Mouse (Mus musculus) midbrain, embryonic 12.5 days (tissue): Measurements from ENCODE around the gene Atxn7l1. TPM values are rescaled to one million over a fixed set of nuclear protein-coding genes. Genes with fewer than 3 reads are reported as not detected.

Source experiments
- ATAC-seq: fragments of 200-750 bp; cut with Nextera tagmentation; 2 replicates; pipeline ENCODE4 v1.8.0; 2017; ENCODE audit warnings: low read depth, moderate TSS enrichment, moderate library complexity; ENCODE audit not compliant: low FRiP score
- H3K27ac ChIP-seq: fragments of 300-500 bp; sonication (generic); replicated peaks from 2 replicates; pipeline ENCODE4 v1.5.1; 2016; ENCODE audit warnings: mild to moderate bottlenecking
- H3K27me3 ChIP-seq: fragments of 300-500 bp; sonication (generic); 2 replicates; pipeline ENCODE4 v1.6.1; 2016; ENCODE audit warnings: mild to moderate bottlenecking
- H3K36me3 ChIP-seq: fragments of 300-500 bp; sonication (generic); 2 replicates; pipeline ENCODE4 v1.6.1; 2016
- H3K4me1 ChIP-seq: fragments of 300-500 bp; sonication (generic); 2 replicates; pipeline ENCODE4 v1.6.1; 2016
- H3K4me2 ChIP-seq: fragments of 300-500 bp; sonication (generic); replicated peaks from 2 replicates; pipeline ENCODE4 v1.6.1; 2016; ENCODE audit warnings: mild to moderate bottlenecking, moderate library complexity
- H3K4me3 ChIP-seq: fragments of 300-500 bp; sonication (generic); 2 replicates; pipeline ENCODE4 v1.5.1; 2016; ENCODE audit warnings: mild to moderate bottlenecking
- H3K9ac ChIP-seq: fragments of 300-500 bp; sonication (generic); replicated peaks from 2 replicates; pipeline ENCODE4 v1.6.1; 2016; ENCODE audit warnings: mild to moderate bottlenecking, moderate library complexity
- H3K9me3 ChIP-seq: fragments of 300-500 bp; sonication (generic); 2 replicates; pipeline ENCODE4 v1.6.1; 2016; ENCODE audit warnings: mild to moderate bottlenecking
- WGBS: fragments of 180-500 bp; shearing (Covaris S2); methylation state at CpG from one replicate; pipeline ENCODE4 v1.1.7; 2016; 5-methylcytosine and 5-hydroxymethylcytosine counted together
- polyA plus RNA-seq: library from polyadenylated mRNA; unstranded; fragments of >200 nt; fragmentation: Nextera tagmentation; extraction: Ambion mirVana; gene quantifications from 2 replicates; pipeline ENCODE4 v1.2.1, GENCODE M21; 2016

Atxn7l1 gene
- polyA plus RNA-seq, 1 experiment from 2014 or later: 11.3 TPM

- no peaks in the 10 kb centered on the region for H3K27me3 ChIP-seq
- no peak for ATAC-seq
- no peak overlapping the region for H3K4me3 ChIP-seq
- WGBS: 92% methylated on average over 7 of the region's 7 CpGs
- no peak overlapping the region for H3K4me2 ChIP-seq
- H3K9ac ChIP-seq: no peak overlapping the region
- H3K4me1 ChIP-seq: peaks cover 42% of the 10 kb centered on the region
- H3K36me3 ChIP-seq: no peaks in the 10 kb centered on the region
- no peaks in the 10 kb centered on the region for H3K9me3 ChIP-seq
- H3K27ac ChIP-seq: no peak overlapping the region
Measured at GRCm38 (mm10) chr12:33219436-33219835, 71.9 kb downstream of the Atxn7l1 start.

GRCm38 (mm10) chr12:33220081-33220480 is 72.6 kb downstream of the Atxn7l1 start:
- H3K27me3 ChIP-seq: no peaks in the 10 kb centered on the region
- ATAC-seq: peak; percentile 4; the same call in 1 of the 2 replicates

GRCm38 (mm10) chr12:33220509-33221051 is 73.1 kb downstream of the Atxn7l1 start:
- ATAC-seq: peak; percentile 52
- H3K4me2 ChIP-seq: no peak overlapping the region
- H3K9ac ChIP-seq: no peak overlapping the region
- WGBS: 63% methylated on average over 11 of the region's 11 CpGs
- H3K4me3 ChIP-seq: no peak overlapping the region
- no peaks in the 10 kb centered on the region for H3K36me3 ChIP-seq
- H3K9me3 ChIP-seq: no peaks in the 10 kb centered on the region
- H3K27me3 ChIP-seq: no peaks in the 10 kb centered on the region
- H3K27ac ChIP-seq: peak overlapping the region; percentile 72
- H3K4me1 ChIP-seq: peaks cover 52% of the 10 kb centered on the region

More at GRCm38 (mm10) chr12:33220081-33220480, 72.6 kb downstream of the Atxn7l1 start:
- no peaks in the 10 kb centered on the region for H3K9me3 ChIP-seq
- WGBS: 75% methylated on average over 5 of the region's 5 CpGs
- no peak overlapping the region for H3K9ac ChIP-seq
- H3K4me2 ChIP-seq: no peak overlapping the region
- H3K4me3 ChIP-seq: no peak overlapping the region
- H3K27ac ChIP-seq: peak overlapping the region; percentile 72
- H3K36me3 ChIP-seq: no peaks in the 10 kb centered on the region
- peaks cover 47% of the 10 kb centered on the region for H3K4me1 ChIP-seq

GRCm38 (mm10) chr12:33222187-33222586 is 74.7 kb downstream of the Atxn7l1 start:
- no peak overlapping the region for H3K4me2 ChIP-seq
- H3K9me3 ChIP-seq: no peaks in the 10 kb centered on the region
- no peak overlapping the region for H3K9ac ChIP-seq
- no peaks in the 10 kb centered on the region for H3K36me3 ChIP-seq
- no peak for ATAC-seq
- no peaks in the 10 kb centered on the region for H3K27me3 ChIP-seq
- no peak overlapping the region for H3K4me3 ChIP-seq
- 77% methylated on average over 7 of the region's 7 CpGs for WGBS
- H3K4me1 ChIP-seq: peaks cover 67% of the 10 kb centered on the region
- H3K27ac ChIP-seq: 0 out of 2 replicates have a peak overlapping the region, but pooled peaks have one; percentile 2

GRCm38 (mm10) chr12:33225117-33225541 is 77.6 kb downstream of the Atxn7l1 start:
- 27% methylated on average over 11 of the region's 11 CpGs for WGBS
- Histone ChIP-seq H3K9me3 (no peaks in the 10 kb centered on the region), H3K27ac (peak overlapping the region; percentile 76), H3K36me3 (no peaks in the 10 kb centered on the region), H3K4me2 (peak overlapping the region; percentile 27), H3K9ac (no peak overlapping the region; the same call in 1 of the 2 replicates), H3K4me3 (no peak overlapping the region), H3K27me3 (no peaks in the 10 kb centered on the region), H3K4me1 (peaks cover 57% of the 10 kb centered on the region)
- peak; percentile 86 for ATAC-seq

- peaks cover 48% of the 10 kb centered on the region for H3K4me1 ChIP-seq
Measured at GRCm38 (mm10) chr12:33225978-33226377, 78.5 kb downstream of the Atxn7l1 start.

GRCm38 (mm10) chr12:33226596-33226995 is 79.1 kb downstream of the Atxn7l1 start:
- Histone ChIP-seq H3K27ac (peak overlapping the region; percentile 39), H3K9ac (no peak overlapping the region), H3K4me1 (peaks cover 48% of the 10 kb centered on the region), H3K4me2 (no peak overlapping the region), H3K4me3 (no peak overlapping the region), H3K36me3 (no peaks in the 10 kb centered on the region), H3K9me3 (no peaks in the 10 kb centered on the region), H3K27me3 (no peaks in the 10 kb centered on the region)
- no peak for ATAC-seq
- WGBS: 85% methylated on average over 5 of the region's 10 CpGs

More at GRCm38 (mm10) chr12:33225978-33226377, 78.5 kb downstream of the Atxn7l1 start:
- Histone ChIP-seq H3K36me3 (no peaks in the 10 kb centered on the region), H3K27ac (peak overlapping the region; percentile 39; the same call in 1 of the 2 replicates), H3K4me3 (no peak overlapping the region), H3K9ac (no peak overlapping the region), H3K27me3 (no peaks in the 10 kb centered on the region), H3K4me2 (no peak overlapping the region), H3K9me3 (no peaks in the 10 kb centered on the region)
- no peak for ATAC-seq
- WGBS: 70% methylated on average over 1 of the region's 1 CpGs

- H3K9ac ChIP-seq: no peak overlapping the region
- 88% methylated on average over 4 of the region's 4 CpGs for WGBS
- no peaks in the 10 kb centered on the region for H3K4me1 ChIP-seq
- H3K4me3 ChIP-seq: no peak overlapping the region
- no peak for ATAC-seq
- H3K4me2 ChIP-seq: no peak overlapping the region
- H3K9me3 ChIP-seq: no peaks in the 10 kb centered on the region
- no peak overlapping the region for H3K27ac ChIP-seq
- H3K36me3 ChIP-seq: no peaks in the 10 kb centered on the region
- H3K27me3 ChIP-seq: no peaks in the 10 kb centered on the region
Measured at GRCm38 (mm10) chr12:33235314-33235713, 87.8 kb downstream of the Atxn7l1 start.

- Histone ChIP-seq H3K4me3 (no peak overlapping the region), H3K36me3 (no peaks in the 10 kb centered on the region), H3K9ac (no peak overlapping the region), H3K27me3 (no peaks in the 10 kb centered on the region), H3K4me1 (no peaks in the 10 kb centered on the region), H3K27ac (no peak overlapping the region), H3K4me2 (no peak overlapping the region), H3K9me3 (no peaks in the 10 kb centered on the region)
- no peak for ATAC-seq
- WGBS: 76% methylated on average over 13 of the region's 13 CpGs
Measured at GRCm38 (mm10) chr12:33235771-33236323, 88.4 kb downstream of the Atxn7l1 start.

- H3K4me2 ChIP-seq: no peak overlapping the region
- ATAC-seq: no peak
- 83% methylated on average over 11 of the region's 11 CpGs for WGBS
Measured at GRCm38 (mm10) chr12:33236344-33237049, 89.0 kb downstream of the Atxn7l1 start.

GRCm38 (mm10) chr12:33237108-33237507 is 89.6 kb downstream of the Atxn7l1 start:
- ATAC-seq: no peak
- WGBS: 91% methylated on average over 5 of the region's 5 CpGs

More at GRCm38 (mm10) chr12:33236344-33237049, 89.0 kb downstream of the Atxn7l1 start:
- Histone ChIP-seq H3K27ac (no peak overlapping the region), H3K27me3 (no peaks in the 10 kb centered on the region), H3K9ac (no peak overlapping the region), H3K4me3 (no peak overlapping the region), H3K4me1 (no peaks in the 10 kb centered on the region), H3K36me3 (no peaks in the 10 kb centered on the region), H3K9me3 (no peaks in the 10 kb centered on the region)

GRCm38 (mm10) chr12:33242679-33243078 is 95.2 kb downstream of the Atxn7l1 start:
- no peaks in the 10 kb centered on the region for H3K27me3 ChIP-seq
- no peak overlapping the region for H3K9ac ChIP-seq
- peaks cover 30% of the 10 kb centered on the region for H3K4me1 ChIP-seq
- no peak overlapping the region for H3K4me3 ChIP-seq
- H3K4me2 ChIP-seq: no peak overlapping the region
- 82% methylated on average over 8 of the region's 8 CpGs for WGBS
- H3K36me3 ChIP-seq: no peaks in the 10 kb centered on the region
- H3K27ac ChIP-seq: no peak overlapping the region
- H3K9me3 ChIP-seq: no peaks in the 10 kb centered on the region
- ATAC-seq: no peak

More at GRCm38 (mm10) chr12:33237108-33237507, 89.6 kb downstream of the Atxn7l1 start:
- no peaks in the 10 kb centered on the region for H3K4me1 ChIP-seq
- no peak overlapping the region for H3K9ac ChIP-seq
- H3K27me3 ChIP-seq: no peaks in the 10 kb centered on the region
- no peak overlapping the region for H3K27ac ChIP-seq
- H3K36me3 ChIP-seq: no peaks in the 10 kb centered on the region
- no peak overlapping the region for H3K4me3 ChIP-seq
- H3K9me3 ChIP-seq: no peaks in the 10 kb centered on the region
- no peak overlapping the region for H3K4me2 ChIP-seq
